Mouse (Mus musculus): ENCODE measurements around the gene Gm10392. TPM values are rescaled to one million over a fixed set of nuclear protein-coding genes. Genes with fewer than 3 reads are reported as not detected.
A peak's percentile ranks its signal among the peaks of the same experiment; 100 is the strongest.

Gm10392 gene
- total and polyA plus RNA-seq, 2 experiments from 2014 or later: not detected

- no peaks in the 10 kb centered on the region for H3K27me3 ChIP-seq (ENCODE audit: insufficient read depth, low read length)
- no peak overlapping the region for H3K4me3 ChIP-seq (ENCODE audit: low read depth, low read length)
- no peak for TF ChIP-seq CTCF (IDR thresholded peaks at IDR 0.05)
- H3K4me2 ChIP-seq (ENCODE audit: low read depth, low read length, poor library complexity, severe bottlenecking): peak overlapping the region; percentile 86
- H3K4me1 ChIP-seq (ENCODE audit: insufficient read depth, low read length): peaks cover 14% of the 10 kb centered on the region; the same call in 1 of the 2 replicates
- H3K9me3 ChIP-seq (ENCODE audit: low read length): no peaks in the 10 kb centered on the region
- no peak overlapping the region for H3K9ac ChIP-seq (replicated peaks; ENCODE audit: low read length, poor library complexity, severe bottlenecking)
- no peak overlapping the region for H3K27ac ChIP-seq (ENCODE audit: low read depth, low read length)
- H3K36me3 ChIP-seq (ENCODE audit: insufficient read depth, low read length): peaks cover 14% of the 10 kb centered on the region; the same call in 1 of the 2 replicates
- no peak for DNase-seq (ENCODE audit: low spot score)
- no peak for ATAC-seq (ENCODE audit: low FRiP score)
Observed at GRCm38 (mm10) chr11:77495507-77495906, 23.5 kb downstream of the Gm10392 start.

DNA sequence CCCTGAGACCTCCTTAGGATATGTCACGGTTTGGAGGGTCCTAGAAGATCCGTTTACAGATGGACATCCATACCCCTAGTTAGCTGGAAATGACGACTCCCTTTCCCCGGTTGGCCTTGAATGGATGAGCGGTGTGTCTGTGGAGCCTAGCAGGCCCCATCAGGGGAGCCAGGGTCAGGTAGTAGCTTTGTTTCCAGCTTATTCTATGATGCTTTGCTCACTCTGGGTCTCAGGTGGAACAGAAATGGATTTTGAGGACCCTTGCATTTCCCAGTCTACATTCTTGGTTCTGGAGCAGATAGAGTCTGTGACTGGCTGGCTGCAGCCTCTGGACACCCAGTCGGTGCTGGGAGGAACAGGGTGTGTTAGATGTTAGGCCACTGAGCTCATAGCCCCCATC is 24.2 kb downstream of the Gm10392 start:
- peak overlapping the region; percentile 96 for H3K4me3 ChIP-seq (ENCODE audit: low read depth, low read length)
- ATAC-seq (ENCODE audit: low FRiP score) (no peak), DNase-seq (ENCODE audit: low spot score) (no peak)
- peaks cover 14% of the 10 kb centered on the region; the same call in 1 of the 2 replicates for H3K4me1 ChIP-seq (ENCODE audit: insufficient read depth, low read length)
- no peaks in the 10 kb centered on the region for H3K27me3 ChIP-seq (ENCODE audit: insufficient read depth, low read length)
- H3K4me2 ChIP-seq (ENCODE audit: low read depth, low read length, poor library complexity, severe bottlenecking): peak overlapping the region; percentile 86
- TF ChIP-seq CTCF (IDR thresholded peaks at IDR 0.05): no peak
- WGBS: 76% methylated on average over 6 of the region's 6 CpGs
- 0 out of 2 replicates have a peak overlapping the region, but pooled peaks have one; percentile 89 for H3K27ac ChIP-seq (ENCODE audit: low read depth, low read length)
- peaks cover 7% of the 10 kb centered on the region; the same call in 1 of the 2 replicates for H3K36me3 ChIP-seq (ENCODE audit: insufficient read depth, low read length)
- no peaks in the 10 kb centered on the region for H3K9me3 ChIP-seq (ENCODE audit: low read length)
- peak overlapping the region; percentile 97 for H3K9ac ChIP-seq (replicated peaks; ENCODE audit: low read length, poor library complexity, severe bottlenecking)

GRCm38 (mm10) chr11:77494344-77494676 is 24.7 kb downstream of the Gm10392 start:
- Histone ChIP-seq H3K9me3 (ENCODE audit: low read length) (no peaks in the 10 kb centered on the region), H3K4me1 (ENCODE audit: insufficient read depth, low read length) (peaks cover 14% of the 10 kb centered on the region; the same call in 1 of the 2 replicates), H3K4me3 (ENCODE audit: low read depth, low read length) (peak overlapping the region; percentile 96), H3K4me2 (ENCODE audit: low read depth, low read length, poor library complexity, severe bottlenecking) (peak overlapping the region; percentile 86), H3K9ac (replicated peaks; ENCODE audit: low read length, poor library complexity, severe bottlenecking) (peak overlapping the region; percentile 97), H3K27ac (ENCODE audit: low read depth, low read length) (peak overlapping the region; percentile 89), H3K27me3 (ENCODE audit: insufficient read depth, low read length) (no peaks in the 10 kb centered on the region), H3K36me3 (ENCODE audit: insufficient read depth, low read length) (peaks cover 2% of the 10 kb centered on the region; the same call in 1 of the 2 replicates)
- no peak for TF ChIP-seq CTCF (IDR thresholded peaks at IDR 0.05)
- ATAC-seq (ENCODE audit: low FRiP score): no peak
- 35% methylated on average over 4 of the region's 4 CpGs for WGBS
- DNase-seq (ENCODE audit: low spot score): no peak

DNA sequence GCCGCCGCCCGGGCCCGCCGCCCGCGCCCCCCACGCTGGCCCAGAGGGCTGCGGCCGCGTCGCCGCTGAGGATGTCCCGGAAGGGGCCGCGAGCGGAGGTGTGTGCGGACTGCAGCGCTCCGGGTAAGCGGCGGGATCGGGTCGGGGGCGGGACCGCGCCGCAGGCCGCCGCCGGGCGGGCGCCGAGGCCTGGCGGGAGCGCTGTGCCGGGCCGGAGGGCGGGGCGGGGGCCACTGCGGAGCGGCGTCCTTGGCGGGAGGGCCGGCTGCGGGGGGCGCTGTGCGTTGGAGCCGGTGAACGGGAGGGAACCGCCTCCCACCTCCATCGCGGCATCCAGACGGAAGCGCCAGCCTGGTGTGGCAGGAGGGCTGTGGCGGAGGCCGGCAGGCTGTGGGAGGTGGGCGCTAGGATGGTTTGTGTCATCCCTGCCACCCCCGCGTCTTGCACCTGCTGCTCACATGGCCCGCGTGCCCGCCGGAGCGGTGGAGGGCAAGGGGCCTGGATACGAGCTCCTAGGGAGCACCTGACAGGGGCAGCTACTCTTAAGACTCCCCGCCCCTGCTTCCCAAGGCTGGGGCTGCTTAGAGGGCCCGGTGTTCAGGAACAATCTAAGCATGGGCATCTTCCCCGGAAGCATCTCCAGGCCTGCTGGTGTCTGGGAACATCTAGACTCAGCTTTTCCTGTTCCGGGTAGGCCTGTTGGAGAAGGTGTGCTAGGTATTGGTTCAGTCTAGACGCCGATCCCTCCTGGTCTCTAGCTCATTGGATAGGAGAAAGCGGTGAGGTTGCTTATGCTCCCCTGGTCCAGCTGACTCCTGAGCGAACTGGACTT is 25.3 kb downstream of the Gm10392 start, which contains the start of gene Git1:
TSS of gene Git1 (plus strand) at position 51 of the 832 bp plus-strand sequence.
- no peaks in the 10 kb centered on the region for H3K36me3 ChIP-seq (ENCODE audit: insufficient read depth, low read length)
- no peaks in the 10 kb centered on the region for H3K27me3 ChIP-seq (ENCODE audit: insufficient read depth, low read length)
- peaks cover 14% of the 10 kb centered on the region; the same call in 1 of the 2 replicates for H3K4me1 ChIP-seq (ENCODE audit: insufficient read depth, low read length)
- DNase-seq (ENCODE audit: low spot score): peak; percentile 68
- peak within 1 kb of the TSS; percentile 96 for H3K4me3 ChIP-seq (ENCODE audit: low read depth, low read length)
- no peak for ATAC-seq (ENCODE audit: low FRiP score)
- H3K27ac ChIP-seq (ENCODE audit: low read depth, low read length): peak within 1 kb of the TSS; percentile 89
- no peaks in the 10 kb centered on the region for H3K9me3 ChIP-seq (ENCODE audit: low read length)
- peak within 1 kb of the TSS; percentile 97 for H3K9ac ChIP-seq (replicated peaks; ENCODE audit: low read length, poor library complexity, severe bottlenecking)
- peak; percentile 19 for TF ChIP-seq CTCF (IDR thresholded peaks at IDR 0.05)
- WGBS: under 1% methylated on average over 30 of the region's 74 CpGs
- peak within 1 kb of the TSS; percentile 86 for H3K4me2 ChIP-seq (ENCODE audit: low read depth, low read length, poor library complexity, severe bottlenecking)

GRCm38 (mm10) chr11:77492911-77493332 is 26.1 kb downstream of the Gm10392 start:
- TF ChIP-seq CTCF (IDR thresholded peaks at IDR 0.05): peak; percentile 44
- no peaks in the 10 kb centered on the region for H3K36me3 ChIP-seq (ENCODE audit: insufficient read depth, low read length)
- ATAC-seq (ENCODE audit: low FRiP score) (peak; percentile 69), DNase-seq (ENCODE audit: low spot score) (peak; percentile 96)
- H3K4me2 ChIP-seq (ENCODE audit: low read depth, low read length, poor library complexity, severe bottlenecking): peak overlapping the region; percentile 86
- H3K4me1 ChIP-seq (ENCODE audit: insufficient read depth, low read length): peaks cover 17% of the 10 kb centered on the region; the same call in 1 of the 2 replicates
- WGBS: under 1% methylated on average over 17 of the region's 32 CpGs
- H3K27ac ChIP-seq (ENCODE audit: low read depth, low read length): peak overlapping the region; percentile 89
- H3K4me3 ChIP-seq (ENCODE audit: low read depth, low read length): peak overlapping the region; percentile 96
- H3K9ac ChIP-seq (replicated peaks; ENCODE audit: low read length, poor library complexity, severe bottlenecking): peak overlapping the region; percentile 97
- no peaks in the 10 kb centered on the region for H3K27me3 ChIP-seq (ENCODE audit: insufficient read depth, low read length)
- H3K9me3 ChIP-seq (ENCODE audit: low read length): no peaks in the 10 kb centered on the region

Data from midbrain, postnatal 0 days (tissue).